Mouse (Mus musculus): ENCODE data around the gene Gm49776.

Gene Gm49776

DNA sequence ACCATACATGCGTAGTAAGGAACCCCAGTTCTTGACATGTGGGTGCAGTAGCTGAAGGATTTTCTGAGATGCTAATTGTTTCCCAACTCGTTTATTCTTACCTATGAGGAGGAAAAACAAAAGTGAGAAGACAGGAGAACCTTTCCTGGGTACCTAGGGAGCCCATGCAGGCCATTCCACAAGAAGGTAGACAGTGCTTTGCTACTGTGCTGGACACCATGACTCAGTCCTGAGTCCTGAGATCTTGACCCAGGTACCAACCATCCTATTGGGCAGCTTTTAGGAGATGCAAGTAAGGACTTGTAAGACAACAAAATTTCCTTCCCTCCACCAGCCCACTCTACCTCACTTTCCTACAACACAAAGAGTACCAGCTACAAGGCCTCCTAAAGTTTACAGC lies at the start of gene Gm49776:
Gm49776 (minus strand) TSS at position 101 of the 400 bp plus-strand sequence.
- DNase-seq (ENCODE audit: low spot score) = no peak

DNA sequence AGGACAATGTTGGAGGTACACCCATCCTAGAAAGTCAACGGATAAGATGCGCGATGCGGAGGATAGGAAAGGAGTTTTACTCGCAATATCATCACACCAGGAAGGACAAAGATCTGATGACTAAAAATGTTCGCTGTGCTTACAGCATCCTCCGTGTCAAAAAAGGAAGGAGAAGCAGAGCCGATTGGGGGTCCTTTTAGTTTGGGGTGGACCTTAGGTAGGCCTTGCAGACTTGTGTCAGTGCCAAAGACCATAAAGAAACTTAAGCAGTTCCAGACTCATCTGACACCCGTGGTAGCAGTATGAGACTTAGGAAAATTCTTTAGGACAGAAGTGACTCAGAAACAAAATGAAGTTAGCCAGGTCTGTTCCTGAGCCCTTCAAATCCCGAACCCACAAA lies 31.5 kb upstream of the Gm49776 start:
- peak; percentile 3 for DNase-seq (ENCODE audit: low spot score)

DNA sequence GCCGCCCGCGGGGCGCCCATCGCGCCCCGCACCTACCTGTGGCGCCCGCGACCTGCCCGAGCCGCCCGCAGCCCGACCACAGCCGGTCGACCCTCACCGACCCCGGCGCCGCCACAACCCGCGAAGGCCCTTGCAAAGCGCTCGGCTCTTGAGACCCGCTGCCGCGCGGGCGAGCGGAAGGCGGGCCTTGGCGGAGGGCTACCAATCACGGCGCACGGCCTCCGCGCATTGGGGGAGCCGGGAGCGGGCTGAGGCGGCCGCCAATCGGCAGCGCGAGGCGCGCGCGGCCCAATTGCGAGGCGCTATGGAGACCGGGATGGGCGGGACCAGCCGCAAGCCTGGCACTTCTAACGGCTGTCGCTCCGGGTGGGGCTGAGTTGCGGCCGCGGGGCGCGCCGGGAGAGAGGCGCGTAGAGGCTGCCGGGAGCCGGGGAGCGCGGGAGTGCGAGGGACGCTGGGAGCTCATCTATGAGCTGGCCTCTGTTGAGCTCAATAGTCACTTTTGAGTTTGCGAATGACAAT lies 31.0 kb upstream of the Gm49776 start, which contains the start of gene Dgcr8:
Dgcr8 (minus strand) TSS at position 180 of the 522 bp plus-strand sequence.
- peak; percentile 99 for DNase-seq (ENCODE audit: low spot score)

DNA sequence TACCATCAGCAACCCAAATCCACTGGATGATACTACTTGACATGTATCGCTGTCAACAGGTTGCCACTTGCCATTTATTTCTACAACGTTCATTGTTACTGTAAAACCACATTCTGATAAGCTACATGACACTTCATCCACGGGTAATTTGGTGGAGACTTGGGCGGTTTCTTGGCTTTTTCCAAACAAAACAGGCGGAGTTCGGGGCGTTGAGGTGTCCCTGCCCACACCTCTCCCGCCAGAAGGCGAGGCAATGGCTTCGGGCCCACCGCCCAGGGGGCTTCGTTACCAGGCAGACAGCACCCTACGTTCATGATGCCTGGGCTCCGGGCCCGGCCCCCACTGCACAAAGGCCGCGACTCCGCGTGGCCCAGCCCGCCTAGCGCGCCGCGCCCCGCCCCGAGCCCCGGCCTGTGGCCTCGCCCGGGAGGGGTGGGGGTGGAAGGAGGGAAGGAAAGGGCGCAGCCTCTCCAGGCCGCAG lies 30.5 kb upstream of the Gm49776 start:
- DNase-seq (ENCODE audit: low spot score) = no peak

DNA sequence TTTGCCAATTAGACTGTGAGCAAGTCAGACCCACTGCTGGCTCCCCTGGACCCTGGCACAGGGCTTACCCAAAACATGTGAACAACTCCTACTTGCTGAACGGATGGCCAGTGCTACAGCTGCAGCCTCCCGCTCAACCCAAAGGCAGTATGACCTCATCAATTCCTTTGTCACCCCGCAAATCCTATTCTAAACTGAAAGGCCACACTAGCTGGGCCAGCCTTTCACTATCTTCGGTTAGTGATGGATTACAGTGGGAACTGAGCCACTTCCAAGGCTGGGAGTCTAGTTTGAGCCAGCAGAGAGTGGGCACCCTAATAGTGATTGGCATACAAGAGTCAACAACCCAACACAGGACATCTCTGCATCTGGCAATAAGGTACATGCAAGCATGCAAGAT lies 30.0 kb upstream of the Gm49776 start:
- DNase-seq (ENCODE audit: low spot score) = peak; percentile 43

DNA sequence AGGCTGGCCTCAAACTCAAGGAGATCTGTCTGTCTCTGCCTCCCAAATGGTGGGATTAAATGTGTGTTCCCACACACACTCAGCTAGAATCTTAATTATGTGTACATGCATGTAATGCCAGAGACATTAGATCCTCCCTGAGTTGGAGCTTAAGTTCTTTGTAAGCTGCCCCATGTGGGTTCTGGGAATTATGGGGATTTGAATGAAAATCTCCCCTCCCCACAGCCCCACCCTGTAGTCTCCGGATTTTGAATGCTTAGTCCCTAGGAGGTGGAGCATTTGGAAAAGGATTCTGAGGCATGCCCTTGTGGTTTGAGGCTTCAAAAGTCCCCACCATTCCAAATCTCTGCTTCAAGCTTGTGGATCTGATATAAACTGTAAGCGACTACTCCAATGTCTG lies 17.0 kb upstream of the Gm49776 start:
- no peak for DNase-seq (ENCODE audit: low spot score)

DNA sequence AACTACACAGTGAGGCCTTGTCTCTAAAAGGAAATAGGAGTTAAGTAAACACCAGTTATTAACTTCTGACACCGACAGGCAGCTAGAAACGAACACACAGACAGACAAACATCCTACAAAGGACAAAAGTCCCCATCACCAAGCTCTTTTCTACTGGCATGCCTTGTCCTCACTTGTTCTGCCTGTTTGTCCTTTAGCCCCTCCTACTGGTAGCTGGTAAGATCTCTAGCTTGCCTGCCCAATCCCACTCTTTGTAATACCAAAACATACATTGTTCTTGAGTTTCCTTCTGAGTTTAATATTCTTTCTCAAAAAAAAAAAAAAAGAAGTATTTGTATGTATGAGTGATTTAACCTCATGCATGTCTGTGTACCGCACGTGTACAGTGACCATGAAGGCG lies 10.1 kb upstream of the Gm49776 start:
- peak; percentile 42 for DNase-seq (ENCODE audit: low spot score)

DNA sequence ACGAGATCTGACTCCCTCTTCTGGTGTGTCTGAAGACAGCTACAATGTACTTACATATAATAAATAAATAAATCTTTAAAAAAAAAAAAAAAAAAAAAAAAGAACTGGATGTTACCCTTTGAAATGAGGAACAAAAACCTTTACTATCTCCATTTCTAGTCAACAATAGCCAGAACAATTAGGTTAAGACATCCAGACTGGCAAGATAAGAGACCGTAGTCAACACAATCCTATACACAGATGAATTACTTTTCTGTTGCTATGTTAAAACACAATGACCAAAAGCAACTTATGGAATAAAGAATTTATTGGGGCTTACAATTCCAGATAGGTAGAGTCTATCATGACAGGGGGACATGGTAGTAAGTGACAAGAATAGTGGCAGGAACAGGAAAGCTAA lies 6.9 kb upstream of the Gm49776 start:
- no peak for DNase-seq (ENCODE audit: low spot score)

DNA sequence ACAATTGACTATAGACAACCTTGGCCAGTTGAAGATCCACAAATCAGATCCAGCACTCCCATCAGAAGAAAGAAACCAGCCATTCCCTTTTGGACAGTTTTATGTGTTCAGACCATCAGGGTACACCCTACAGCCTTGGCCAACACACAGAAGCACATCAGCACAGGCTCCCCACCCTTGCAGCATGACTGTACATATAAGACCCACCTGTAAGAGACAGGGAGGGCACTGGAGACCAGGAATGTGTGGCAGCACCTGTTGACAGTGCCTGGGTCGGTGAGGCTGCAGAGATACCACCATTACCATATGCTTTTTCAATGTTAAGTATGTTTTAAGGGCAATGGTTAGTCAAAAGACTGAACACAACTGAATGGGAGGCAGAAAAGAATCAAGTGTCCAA lies 4.3 kb downstream of the Gm49776 start:
- DNase-seq (ENCODE audit: low spot score) = no peak

DNA sequence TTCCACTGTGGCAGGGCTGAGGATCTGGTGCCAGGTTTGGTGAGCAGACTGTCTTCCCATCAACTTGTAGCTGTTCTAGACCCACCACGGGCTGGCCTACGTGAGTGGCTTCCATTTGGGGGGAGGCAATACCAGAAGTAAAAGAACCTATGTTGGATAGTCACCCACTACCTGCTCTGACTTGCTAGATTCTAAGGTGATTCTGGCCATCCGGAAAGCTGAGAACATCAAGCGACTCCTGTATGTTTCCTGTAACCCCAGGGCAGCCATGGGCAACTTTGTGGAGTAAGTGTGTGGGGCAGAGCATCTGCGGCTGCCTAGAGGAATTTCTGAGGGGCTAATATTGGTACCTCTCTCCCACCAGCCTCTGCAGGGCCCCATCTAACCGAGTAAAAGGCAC lies 5.4 kb downstream of the Gm49776 start:
- DNase-seq (ENCODE audit: low spot score) = no peak

DNA sequence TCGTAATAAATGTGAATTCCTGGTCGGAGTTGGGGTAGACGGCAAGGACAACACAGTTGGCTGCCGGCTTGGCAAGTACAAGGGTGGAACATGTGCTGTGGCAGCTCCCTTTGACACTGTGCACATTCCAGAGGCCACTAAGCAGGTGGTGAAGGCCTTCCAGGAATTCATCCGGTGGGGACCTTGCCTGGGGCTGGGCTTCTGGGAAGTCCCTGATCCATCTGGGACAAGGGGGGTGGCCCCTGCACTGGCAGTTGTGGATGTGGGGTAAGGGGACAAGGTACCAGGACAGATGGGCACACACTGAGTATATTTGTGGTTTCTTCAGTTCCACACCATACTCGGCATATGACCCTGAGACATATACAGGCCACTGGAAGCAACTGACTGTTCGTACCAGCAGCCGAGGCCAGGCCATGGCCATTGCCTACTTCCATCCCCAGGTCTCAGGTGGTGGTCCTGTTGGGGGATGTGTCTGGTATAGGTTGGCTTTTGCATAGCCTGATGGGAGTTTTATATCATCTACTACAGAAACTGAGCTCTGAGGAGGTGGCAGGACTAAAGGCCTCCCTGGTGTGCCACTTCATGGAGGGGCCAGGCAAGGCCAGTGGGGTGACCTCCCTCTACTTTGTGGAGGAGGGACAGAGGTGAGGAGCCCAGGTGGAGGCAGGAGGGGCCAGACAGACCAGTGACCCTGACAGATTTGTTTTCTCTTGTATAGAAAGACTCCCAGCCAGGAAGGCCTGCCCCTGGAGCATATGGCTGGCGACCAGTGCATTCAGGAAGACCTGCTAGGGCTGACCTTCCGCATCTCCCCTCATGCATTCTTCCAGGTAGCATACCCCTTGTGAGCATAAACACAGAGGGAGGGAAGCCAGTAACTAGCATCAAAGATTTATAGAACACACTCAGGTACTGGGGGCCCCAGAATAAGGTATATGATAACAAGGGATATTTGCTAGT lies 7.0 kb downstream of the Gm49776 start:
- DNase-seq (ENCODE audit: low spot score) = no peak

DNA sequence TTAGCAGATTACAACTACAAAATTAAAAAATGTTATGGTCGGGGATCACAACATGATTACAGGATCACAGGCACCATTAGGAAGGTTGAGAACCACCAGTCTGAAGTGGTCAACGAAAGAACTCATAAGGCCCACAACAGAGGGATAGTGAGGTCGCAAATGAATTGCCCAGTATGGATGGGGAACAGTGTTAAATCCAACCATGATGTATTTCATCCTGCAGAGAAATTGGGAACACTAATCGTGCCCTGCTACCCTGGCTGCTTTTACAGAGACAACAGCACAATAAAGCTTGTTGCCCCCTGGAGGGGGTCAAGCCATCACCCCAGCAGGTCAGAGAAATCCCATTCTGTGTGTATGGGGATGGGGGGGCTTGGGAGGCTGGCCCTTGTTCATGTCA lies 7.9 kb downstream of the Gm49776 start:
- DNase-seq (ENCODE audit: low spot score) = no peak

DNA sequence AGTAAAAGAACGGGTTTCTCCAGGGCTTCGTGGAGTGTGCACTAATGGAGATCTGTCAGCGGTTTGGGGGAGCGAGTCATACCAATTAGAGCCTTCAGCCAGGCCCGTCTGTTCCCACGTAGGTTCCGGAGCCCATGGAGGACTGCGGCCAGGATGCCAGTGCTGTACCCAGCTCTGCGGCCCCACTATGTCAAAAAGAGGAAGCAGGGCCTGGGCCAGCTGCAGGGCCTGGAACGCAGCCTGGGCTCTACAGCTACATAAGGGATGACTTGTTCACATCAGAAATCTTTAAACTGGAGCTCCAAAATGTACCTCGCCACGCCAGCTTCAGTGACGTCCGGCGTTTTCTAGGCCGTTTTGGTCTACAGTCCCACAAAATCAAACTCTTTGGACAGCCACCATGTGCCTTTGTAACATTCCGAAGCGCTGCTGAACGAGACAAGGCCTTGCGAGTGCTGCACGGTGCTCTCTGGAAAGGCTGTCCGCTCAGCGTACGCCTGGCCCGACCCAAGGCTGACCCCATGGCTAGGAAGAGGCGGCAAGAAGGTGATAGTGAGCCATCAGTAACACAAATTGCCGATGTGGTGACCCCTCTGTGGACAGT lies 8.7 kb downstream of the Gm49776 start:
- DNase-seq (ENCODE audit: low spot score) = peak; percentile 50

DNA sequence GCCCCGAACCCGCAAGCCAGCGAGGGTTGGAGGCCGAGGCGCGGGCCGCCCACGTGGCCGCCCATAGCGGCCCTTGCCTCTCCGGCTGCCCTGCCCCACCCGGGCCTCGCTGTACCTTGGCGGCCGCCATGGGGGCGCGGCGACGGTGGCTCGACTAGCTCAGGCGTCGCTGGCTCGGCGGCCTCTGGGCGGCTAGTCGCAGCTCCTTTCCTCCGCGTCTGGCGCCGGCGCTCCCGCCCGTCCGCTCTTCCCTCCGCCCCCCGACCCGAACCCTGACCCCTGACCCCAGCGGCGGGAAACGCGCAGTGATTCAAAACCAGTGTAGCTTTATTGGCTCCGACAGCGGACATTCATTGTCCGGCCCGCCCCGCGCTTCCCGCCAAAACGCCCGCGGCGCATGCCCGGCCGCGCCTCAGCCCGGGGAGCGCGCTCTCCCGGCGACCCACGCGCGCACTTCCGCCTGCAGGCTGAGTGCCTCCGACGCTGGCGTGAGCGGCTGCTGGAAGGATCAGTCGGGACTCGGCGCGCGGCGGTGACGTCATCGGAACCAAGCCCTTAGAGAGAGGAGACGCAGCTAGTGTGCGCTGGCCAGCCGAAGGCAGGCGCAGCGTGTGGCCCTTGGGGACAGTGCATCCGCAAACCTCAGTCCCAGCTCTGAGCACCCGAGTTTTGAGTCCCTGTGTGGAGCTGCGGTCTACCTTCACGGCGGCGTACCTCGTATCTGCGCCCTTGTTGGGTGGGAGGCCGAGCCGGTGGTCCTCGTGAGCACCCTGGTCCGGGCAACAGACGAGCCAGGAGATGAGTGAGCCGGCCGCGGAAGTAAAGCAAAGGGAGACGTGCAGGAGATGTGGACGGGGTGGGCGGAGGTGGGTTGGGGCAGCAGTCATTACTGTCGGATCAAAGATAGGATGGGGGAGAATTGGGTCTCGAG lies 9.4 kb downstream of the Gm49776 start, which contains the start of the genes Trmt2a and Ranbp1:
Trmt2a (plus strand) TSS at position 247 of the 931 bp plus-strand sequence.
Ranbp1 (minus strand) TSS at position 300 of the 931 bp plus-strand sequence.
- peak; percentile 98 for DNase-seq (ENCODE audit: low spot score)

DNA sequence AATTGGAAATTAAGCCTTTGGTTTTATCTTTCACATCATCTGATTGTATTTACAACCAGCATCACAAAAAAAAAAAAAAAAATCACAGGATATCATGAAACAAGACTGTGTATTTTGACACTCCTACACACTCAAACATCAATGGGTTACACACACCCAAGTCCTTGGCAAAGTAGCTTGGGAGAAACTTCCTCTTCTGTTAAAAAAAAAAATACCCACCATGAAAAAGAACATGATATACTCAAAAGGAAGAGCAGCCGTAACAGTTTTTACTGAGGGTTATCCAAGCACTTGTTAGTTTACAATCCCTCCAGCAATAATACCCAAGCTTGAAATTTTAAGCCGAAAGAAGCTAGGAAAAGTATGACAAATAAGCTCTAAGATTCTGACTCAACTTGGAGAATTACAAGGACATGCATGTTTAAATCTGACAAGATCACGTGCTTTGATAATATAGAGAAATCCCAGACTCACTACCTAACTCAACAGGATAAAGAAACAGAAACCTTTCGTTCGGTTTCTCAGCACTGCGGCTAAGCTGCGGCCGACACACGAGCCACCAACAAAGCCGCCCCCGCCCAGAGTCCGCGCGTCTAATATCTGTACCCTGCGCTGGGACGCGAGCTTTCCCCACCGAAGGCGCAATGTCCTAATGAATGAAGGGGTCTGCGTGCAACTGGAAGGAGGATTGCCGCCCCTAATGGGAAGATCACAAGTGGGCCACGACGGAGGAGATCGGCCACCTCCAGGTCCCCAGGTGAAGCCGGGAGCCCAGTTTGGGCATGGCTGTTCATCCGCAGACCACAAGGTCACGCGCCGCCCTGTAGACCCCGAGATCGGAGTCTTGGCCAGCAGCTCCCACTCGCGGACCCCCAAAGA lies 10.4 kb downstream of the Gm49776 start:
- peak; percentile 46 for DNase-seq (ENCODE audit: low spot score)

DNA sequence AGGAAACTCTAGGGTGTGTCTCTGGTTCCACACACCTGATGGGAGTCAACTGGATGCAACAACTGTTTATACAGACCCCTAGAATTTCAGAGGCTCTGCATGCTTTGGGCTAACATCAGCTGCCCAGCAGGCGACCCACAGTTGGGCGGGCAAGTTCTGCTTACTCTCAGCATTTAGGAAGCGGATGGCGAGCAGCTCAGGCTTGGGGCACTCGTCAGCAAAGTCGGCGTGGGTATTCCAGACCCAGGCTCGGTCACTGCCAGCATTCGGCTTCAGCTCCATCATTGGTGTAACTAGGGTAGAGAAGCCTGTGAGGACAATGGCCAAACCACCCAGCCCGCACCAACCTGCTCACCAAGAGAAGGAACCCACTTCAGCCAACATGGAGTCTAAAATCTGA lies 16.5 kb downstream of the Gm49776 start:
- DNase-seq (ENCODE audit: low spot score) = no peak

DNA sequence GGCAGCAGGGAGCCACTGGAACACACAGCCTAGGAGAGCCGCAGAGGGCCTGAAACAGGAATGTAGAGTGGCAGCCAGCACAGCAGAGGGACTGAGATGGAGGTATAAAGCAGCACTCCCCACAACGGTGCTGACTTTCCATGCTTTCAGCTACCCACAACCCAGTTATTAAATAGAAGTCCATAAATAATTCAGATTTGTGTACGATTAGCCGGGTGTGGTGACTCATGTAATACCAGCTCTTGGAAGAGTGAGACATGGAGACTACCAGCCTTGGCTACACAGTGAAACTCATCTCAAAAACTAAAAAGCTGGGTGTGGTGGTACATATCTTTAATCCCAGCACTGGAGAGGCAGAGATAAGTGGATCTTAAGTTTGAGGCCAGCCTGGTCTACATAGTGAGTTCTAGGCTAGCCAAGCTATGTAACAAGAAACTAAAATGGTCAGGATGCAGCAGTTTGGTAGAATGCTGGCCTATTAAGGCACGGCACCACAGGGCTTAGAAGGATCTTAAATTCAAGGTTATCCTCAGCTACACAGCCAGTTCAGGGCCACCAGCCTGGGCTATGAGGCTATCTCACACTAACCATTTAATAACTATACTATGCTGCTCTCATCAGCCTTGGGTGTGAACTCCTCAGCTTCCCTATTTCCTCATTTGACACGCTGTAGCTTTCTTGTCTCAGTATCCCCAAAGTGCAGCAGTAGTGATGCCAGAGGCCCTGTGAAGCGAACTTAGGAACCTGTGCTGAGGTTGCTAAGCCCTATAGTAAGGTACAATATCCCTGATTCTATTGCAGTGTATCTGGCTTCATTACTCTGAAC lies 21.2 kb downstream of the Gm49776 start:
- DNase-seq (ENCODE audit: low spot score) = no peak

DNA sequence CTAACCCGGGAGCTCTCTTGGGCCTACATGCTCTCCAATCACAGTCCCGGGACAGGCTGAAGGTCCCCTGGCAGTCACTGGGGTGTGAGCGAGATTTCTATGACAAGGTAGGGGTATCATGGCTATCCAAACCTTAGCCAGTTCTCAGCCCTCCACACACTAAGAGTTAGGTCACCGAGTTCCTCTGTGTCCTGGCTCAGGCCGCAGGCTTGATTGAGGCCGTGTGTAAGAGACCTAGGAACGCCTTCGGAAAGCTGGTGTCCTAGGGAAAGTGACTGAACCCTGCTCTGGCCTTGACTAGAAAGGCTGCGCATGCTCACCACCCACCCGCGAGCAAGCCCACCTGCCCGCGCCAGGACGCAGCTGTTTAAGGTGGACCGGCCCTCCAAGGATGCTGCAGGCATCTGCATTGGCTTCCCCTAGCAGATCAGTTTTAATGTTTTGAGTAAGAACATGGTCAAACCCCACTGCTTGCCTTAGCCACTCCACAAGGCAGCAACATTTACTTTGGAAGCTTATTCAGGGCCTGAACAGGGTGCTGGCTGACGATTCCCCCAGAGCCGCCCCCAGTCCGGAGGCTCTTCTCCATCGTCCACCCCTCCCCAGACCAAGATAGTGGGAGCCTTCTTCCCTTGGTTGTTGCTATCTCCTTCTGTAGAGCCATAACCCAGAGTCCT lies 22.6 kb downstream of the Gm49776 start:
- DNase-seq (ENCODE audit: low spot score) = peak; percentile 74

Measured in retina, embryonic 14.5 days (tissue).